Mouse (Mus musculus): ENCODE measurements around the gene Huwe1. TPM values are rescaled to one million over a fixed set of nuclear protein-coding genes. Genes with fewer than 3 reads are reported as not detected.

Gene Huwe1
- polyA plus RNA-seq, 1 experiment: 40.8 TPM

DNA sequence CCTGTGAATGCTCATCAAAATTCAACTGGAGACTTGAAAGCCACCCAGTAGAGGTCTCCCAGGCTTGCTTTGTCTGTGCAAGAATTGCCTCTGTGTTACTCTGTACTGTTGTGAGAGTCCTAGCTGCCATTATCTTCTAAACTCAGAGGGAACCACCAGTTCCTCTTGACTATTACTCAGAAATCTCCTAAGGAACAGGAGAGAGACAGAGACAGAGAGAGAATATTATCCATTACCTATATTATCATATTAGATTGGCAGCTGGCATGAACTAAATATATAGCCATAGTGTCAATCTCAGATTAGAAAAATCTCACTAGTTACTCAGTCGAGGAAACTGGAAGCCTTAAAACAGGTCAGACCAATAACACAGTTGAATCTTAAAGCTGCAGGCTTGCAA, 149.6 kb downstream of the Huwe1 start:
- Histone ChIP-seq H3K27me3 (ENCODE audit: control insufficient read depth, insufficient read depth, insufficient read length) (no peaks in the 10 kb centered on the region), H3K79me2 (ENCODE audit: control insufficient read depth, insufficient read depth) (no peaks in the 10 kb centered on the region), H3ac (ENCODE audit: control insufficient read depth, insufficient read length, low read depth) (no peak overlapping the region), H3K36me3 (ENCODE audit: control insufficient read depth, insufficient read depth) (no peaks in the 10 kb centered on the region), H3K79me3 (ENCODE audit: low read depth) (no peaks in the 10 kb centered on the region), H3K4me3 (ENCODE audit: insufficient read depth, poor library complexity, severe bottlenecking) (no peak overlapping the region)
- TF ChIP-seq CTCF (IDR thresholded peaks at IDR 0.05; ENCODE audit: control insufficient read depth, insufficient read depth, insufficient read length) (no peak), MYOD1 (IDR thresholded peaks at IDR 0.05; ENCODE audit: control insufficient read depth, insufficient read length, low read depth) (no peak), FOSL1 (IDR thresholded peaks at IDR 0.05; ENCODE audit: insufficient read depth, low read length, poor library complexity, severe bottlenecking) (no peak), USF1 (IDR thresholded peaks at IDR 0.05; ENCODE audit: low read depth) (no peak), MYOG (IDR thresholded peaks at IDR 0.05; ENCODE audit: control insufficient read depth, extremely low read depth, insufficient read length) (no peak), MAX (IDR thresholded peaks at IDR 0.05) (no peak), CEBPB (IDR thresholded peaks at IDR 0.05; ENCODE audit: low read depth) (no peak)

DNA sequence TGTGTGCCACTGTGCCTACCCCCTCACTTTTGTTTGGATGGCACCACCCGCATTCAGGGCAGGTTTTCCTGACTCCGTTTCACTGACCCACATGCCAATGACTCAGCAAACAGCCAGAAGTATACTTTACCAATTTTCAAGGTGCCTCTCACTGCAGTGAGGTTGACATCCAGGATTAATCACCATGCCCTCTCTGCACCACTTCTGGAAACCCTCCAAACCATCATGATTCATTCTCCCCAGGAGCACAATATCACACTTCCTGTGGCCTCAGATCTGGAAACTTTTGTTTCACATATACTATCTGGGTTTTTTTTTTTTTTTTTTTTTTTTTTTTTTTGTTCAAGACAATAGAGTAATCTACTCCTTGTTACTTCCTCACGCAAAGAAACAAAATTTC, 150.6 kb downstream of the Huwe1 start:
- H3ac ChIP-seq (ENCODE audit: control insufficient read depth, insufficient read length, low read depth): no peak overlapping the region
- H3K79me3 ChIP-seq (ENCODE audit: low read depth): no peaks in the 10 kb centered on the region
- no peaks in the 10 kb centered on the region for H3K36me3 ChIP-seq (ENCODE audit: control insufficient read depth, insufficient read depth)
- H3K4me3 ChIP-seq (ENCODE audit: insufficient read depth, poor library complexity, severe bottlenecking): no peak overlapping the region
- TF ChIP-seq MYOD1 (IDR thresholded peaks at IDR 0.05; ENCODE audit: control insufficient read depth, insufficient read length, low read depth) (no peak), FOSL1 (IDR thresholded peaks at IDR 0.05; ENCODE audit: insufficient read depth, low read length, poor library complexity, severe bottlenecking) (peak; percentile 43), MAX (IDR thresholded peaks at IDR 0.05) (peak; percentile 33)
- H3K79me2 ChIP-seq (ENCODE audit: control insufficient read depth, insufficient read depth): no peaks in the 10 kb centered on the region
- no peaks in the 10 kb centered on the region for H3K27me3 ChIP-seq (ENCODE audit: control insufficient read depth, insufficient read depth, insufficient read length)

Small RNA genes lying within 50 kb of the gene (microRNA-seq; reads per million reads assigned to microRNA genes)
- gene Mir3113 (ENCODE audit: borderline microRNAs expressed) (0.52 reads per million, percentile 9 among the genes with 10 or more reads in this experiment), gene Mir98 (ENCODE audit: borderline microRNAs expressed) (7,567 reads per million, percentile 94 among the genes with 10 or more reads in this experiment), gene Mirlet7f-2 (ENCODE audit: borderline microRNAs expressed) (2,309 reads per million, percentile 90 among the genes with 10 or more reads in this experiment)

Other genes starting within 250 kb of the Huwe1 start
- gene Hsd17b10, start 201.0 kb downstream of the Huwe1 start, polyA plus RNA-seq (2012; fragmentation: generic; extraction: Trizol): 119 TPM
- gene Ribc1, start 215.5 kb downstream of the Huwe1 start, polyA plus RNA-seq (2012; fragmentation: generic; extraction: Trizol): 0.71 TPM
- gene Smc1a, start 215.6 kb downstream of the Huwe1 start, polyA plus RNA-seq (2012; fragmentation: generic; extraction: Trizol): 23.0 TPM